Mouse (Mus musculus) hindlimb bud, embryonic 11.5 days (tissue): Measurements from ENCODE around the gene Fbxo40.

ENCODE experiments used
- DNase-seq: peaks from one replicate; pipeline ENCODE4 v3.0.0-alpha.2; 2012; ENCODE audit warnings: low read depth, low spot score; ENCODE audit errors: extremely low spot score

Gene Fbxo40

GRCm38 (mm10) chr16:36989999-36990625 is at the start of gene Fbxo40:
Fbxo40 (minus strand) TSS chr16:36990467.
- no peak for DNase-seq

GRCm38 (mm10) chr16:37034751-37035150 is 44.5 kb upstream of the Fbxo40 start:
- no peak for DNase-seq

GRCm38 (mm10) chr16:37031996-37032395 is 41.7 kb upstream of the Fbxo40 start:
- no peak for DNase-seq

- no peak for DNase-seq
These were observed 37.3 kb upstream of the Fbxo40 start for GRCm38 (mm10) chr16:37027581-37027980.

- no peak for DNase-seq
These were observed 22.1 kb upstream of the Fbxo40 start for GRCm38 (mm10) chr16:37012336-37012735.

- no peak for DNase-seq
These were observed 21.6 kb upstream of the Fbxo40 start for GRCm38 (mm10) chr16:37011922-37012289.

- DNase-seq = peak; percentile 57
These were observed 21.0 kb upstream of the Fbxo40 start, which contains the start of gene Polq for GRCm38 (mm10) chr16:37011061-37011921. Polq (plus strand) TSS chr16:37011786.

- DNase-seq = peak; percentile 49
These were observed 20.1 kb upstream of the Fbxo40 start for GRCm38 (mm10) chr16:37010370-37010769.

GRCm38 (mm10) chr16:37009262-37009661 is 19.0 kb upstream of the Fbxo40 start:
- no peak for DNase-seq

GRCm38 (mm10) chr16:36999366-36999972 is 9.2 kb upstream of the Fbxo40 start:
- DNase-seq = no peak

- no peak for DNase-seq
These were observed 7.4 kb upstream of the Fbxo40 start for GRCm38 (mm10) chr16:36997650-36998049.

- DNase-seq = no peak
These were observed 774 bp downstream of the Fbxo40 start for GRCm38 (mm10) chr16:36989493-36989892.

- no peak for DNase-seq
These were observed 2.2 kb downstream of the Fbxo40 start for GRCm38 (mm10) chr16:36988066-36988465.

- no peak for DNase-seq
These were observed 2.9 kb downstream of the Fbxo40 start for GRCm38 (mm10) chr16:36987399-36987798.

- DNase-seq = no peak
These were observed 4.6 kb downstream of the Fbxo40 start for GRCm38 (mm10) chr16:36985636-36986042.

- DNase-seq = no peak
These were observed 6.5 kb downstream of the Fbxo40 start for GRCm38 (mm10) chr16:36983796-36984195.

- DNase-seq = no peak
These were observed 11.1 kb downstream of the Fbxo40 start for GRCm38 (mm10) chr16:36979127-36979526.

GRCm38 (mm10) chr16:36963415-36963814 is 26.9 kb downstream of the Fbxo40 start:
- no peak for DNase-seq

GRCm38 (mm10) chr16:36955106-36955505 is 35.2 kb downstream of the Fbxo40 start:
- no peak for DNase-seq

GRCm38 (mm10) chr16:36951029-36951428 is 39.2 kb downstream of the Fbxo40 start:
- DNase-seq = no peak

GRCm38 (mm10) chr16:36949614-36950336 is 40.5 kb downstream of the Fbxo40 start:
- DNase-seq = peak; percentile 12
